Mouse (Mus musculus) embryo, embryonic 10.5 days (tissue): ENCODE measurements around the gene Ptma.
A peak's percentile ranks its signal among the peaks of the same experiment; 100 is the strongest.
"Not testable (repeated sequence)": the region's sequence is repeated elsewhere in the genome, so short reads cannot be mapped to it uniquely, and the experiment has no call there.

ENCODE experiments used
- DNase-seq: peaks from one replicate; pipeline ENCODE4 v3.0.0-alpha.2; 2015; ENCODE audit warnings: low spot score

Gene Ptma

GRCm38 (mm10) chr1:86497361-86497760, 29.2 kb upstream of the Ptma start:
- DNase-seq, result no peak

- DNase-seq, result no peak
These were observed 28.5 kb upstream of the Ptma start for GRCm38 (mm10) chr1:86497986-86498385.

GRCm38 (mm10) chr1:86498611-86499010, 27.9 kb upstream of the Ptma start:
- no peak for DNase-seq

GRCm38 (mm10) chr1:86499903-86500302, 26.6 kb upstream of the Ptma start:
- peak; percentile 75 for DNase-seq

GRCm38 (mm10) chr1:86500681-86501080, 25.8 kb upstream of the Ptma start:
- no peak for DNase-seq

- DNase-seq, result peak; percentile 80
These were observed 25.4 kb upstream of the Ptma start for GRCm38 (mm10) chr1:86501114-86501532.

- peak; percentile 97 for DNase-seq
These were observed 25.0 kb upstream of the Ptma start for GRCm38 (mm10) chr1:86501559-86501958.

- peak; percentile 50 for DNase-seq
These were observed 24.1 kb upstream of the Ptma start for GRCm38 (mm10) chr1:86502221-86503048.

- DNase-seq, result peak; percentile 82
These were observed 23.3 kb upstream of the Ptma start for GRCm38 (mm10) chr1:86503165-86503747.

- DNase-seq, result peak; percentile 97
These were observed 22.4 kb upstream of the Ptma start for GRCm38 (mm10) chr1:86503906-86504696.

- peak; percentile 63 for DNase-seq
These were observed 21.7 kb upstream of the Ptma start for GRCm38 (mm10) chr1:86504697-86505421.

GRCm38 (mm10) chr1:86505461-86505860, 21.1 kb upstream of the Ptma start:
- peak; percentile 74 for DNase-seq

- no peak for DNase-seq
These were observed 20.1 kb upstream of the Ptma start for GRCm38 (mm10) chr1:86506420-86506819.

- DNase-seq, result no peak
These were observed 18.7 kb upstream of the Ptma start for GRCm38 (mm10) chr1:86507866-86508265.

GRCm38 (mm10) chr1:86509410-86509809, 17.1 kb upstream of the Ptma start:
- peak; percentile 93 for DNase-seq

- DNase-seq, result no peak
These were observed 16.3 kb upstream of the Ptma start for GRCm38 (mm10) chr1:86510266-86510665.

GRCm38 (mm10) chr1:86510676-86511441, 15.7 kb upstream of the Ptma start:
- peak; percentile 51 for DNase-seq

GRCm38 (mm10) chr1:86512154-86512720, 14.3 kb upstream of the Ptma start:
- DNase-seq, result no peak

GRCm38 (mm10) chr1:86513031-86513430, 13.5 kb upstream of the Ptma start:
- not testable (repeated sequence) for DNase-seq

GRCm38 (mm10) chr1:86515715-86516410, 10.7 kb upstream of the Ptma start:
- no peak for DNase-seq
